Mouse (Mus musculus): ENCODE data around the gene Smyd3. TPM values are rescaled to one million over a fixed set of nuclear protein-coding genes. Genes with fewer than 3 reads are reported as not detected.

The Smyd3 gene
- total RNA-seq, 2 experiments from 2014 or later: 7.8 TPM

GRCm38 (mm10) chr1:179126287-179126686 is 391.6 kb downstream of the Smyd3 start:
- DNase-seq (ENCODE audit: low spot score in 2 of 2): no peak

- DNase-seq (ENCODE audit: low spot score in 2 of 2): peak in 1 of 2 experiments; percentile 32
Observed at GRCm38 (mm10) chr1:179122476-179123229, 395.2 kb downstream of the Smyd3 start.

GRCm38 (mm10) chr1:179120217-179120966 is 397.4 kb downstream of the Smyd3 start:
- DNase-seq (ENCODE audit: low spot score in 2 of 2): no peak

GRCm38 (mm10) chr1:179118673-179119072 is 399.2 kb downstream of the Smyd3 start:
- no peak for DNase-seq (ENCODE audit: low spot score in 2 of 2)

- no peak for DNase-seq (ENCODE audit: low spot score in 2 of 2)
Observed at GRCm38 (mm10) chr1:179116729-179117663, 400.8 kb downstream of the Smyd3 start.

GRCm38 (mm10) chr1:179114833-179115495 is 402.9 kb downstream of the Smyd3 start:
- DNase-seq (ENCODE audit: low spot score in 2 of 2): no peak

- no peak for DNase-seq (ENCODE audit: low spot score in 2 of 2)
Observed at GRCm38 (mm10) chr1:179114385-179114784, 403.5 kb downstream of the Smyd3 start.

- DNase-seq (ENCODE audit: low spot score in 2 of 2): no peak
Observed at GRCm38 (mm10) chr1:179108759-179109158, 409.1 kb downstream of the Smyd3 start.

GRCm38 (mm10) chr1:179107761-179108694 is 409.8 kb downstream of the Smyd3 start:
- no peak for DNase-seq (ENCODE audit: low spot score in 2 of 2)

- peak in 1 of 2 experiments; percentile 54 for DNase-seq (ENCODE audit: low spot score in 2 of 2)
Observed at GRCm38 (mm10) chr1:179107211-179107610, 410.6 kb downstream of the Smyd3 start.

GRCm38 (mm10) chr1:179106702-179107145 is 411.1 kb downstream of the Smyd3 start:
- DNase-seq (ENCODE audit: low spot score in 2 of 2): no peak

- DNase-seq (ENCODE audit: low spot score in 2 of 2): no peak
Observed at GRCm38 (mm10) chr1:179106103-179106701, 411.6 kb downstream of the Smyd3 start.

GRCm38 (mm10) chr1:179104447-179104846 is 413.4 kb downstream of the Smyd3 start:
- no peak for DNase-seq (ENCODE audit: low spot score in 2 of 2)

- DNase-seq (ENCODE audit: low spot score in 2 of 2): no peak
Observed at GRCm38 (mm10) chr1:179096993-179097392, 420.8 kb downstream of the Smyd3 start.

GRCm38 (mm10) chr1:179096323-179096722 is 421.5 kb downstream of the Smyd3 start:
- no peak for DNase-seq (ENCODE audit: low spot score in 2 of 2)

- DNase-seq (ENCODE audit: low spot score in 2 of 2): no peak
Observed at GRCm38 (mm10) chr1:179089174-179089573, 428.7 kb downstream of the Smyd3 start.

GRCm38 (mm10) chr1:179087033-179087998 is 430.5 kb downstream of the Smyd3 start:
- no peak for DNase-seq (ENCODE audit: low spot score in 2 of 2)

GRCm38 (mm10) chr1:179086208-179086607 is 431.6 kb downstream of the Smyd3 start:
- DNase-seq (ENCODE audit: low spot score in 2 of 2): no peak
